Mouse (Mus musculus): Measurements from ENCODE around the gene Bbip1.

- TF ChIP-seq CTCF (conservative IDR thresholded peaks at IDR 0.05; ENCODE audit: low read length) (no peak), POU5F1 (IDR thresholded peaks at IDR 0.05; ENCODE audit: borderline replicate concordance, low read length) (no peak), NANOG (IDR thresholded peaks at IDR 0.05; ENCODE audit: borderline replicate concordance, low read length) (no peak)
Observed at GRCm38 (mm10) chr19:53914950-53915349, 29.5 kb downstream of the Bbip1 start.
